Mouse (Mus musculus) lung, postnatal 0 days (tissue): Measurements from ENCODE around the gene Sucnr1.

Experiments
- CTCF ChIP-seq: IDR thresholded peaks from 2 replicates; pipeline ENCODE4 v1.5.1; 2016; ENCODE audit warnings: antibody characterized with exemption, mild to moderate bottlenecking
- EP300 ChIP-seq: IDR thresholded peaks from 2 replicates; pipeline ENCODE4 v1.6.1; 2016; ENCODE audit warnings: antibody characterized with exemption, mild to moderate bottlenecking, control low read depth

DNA sequence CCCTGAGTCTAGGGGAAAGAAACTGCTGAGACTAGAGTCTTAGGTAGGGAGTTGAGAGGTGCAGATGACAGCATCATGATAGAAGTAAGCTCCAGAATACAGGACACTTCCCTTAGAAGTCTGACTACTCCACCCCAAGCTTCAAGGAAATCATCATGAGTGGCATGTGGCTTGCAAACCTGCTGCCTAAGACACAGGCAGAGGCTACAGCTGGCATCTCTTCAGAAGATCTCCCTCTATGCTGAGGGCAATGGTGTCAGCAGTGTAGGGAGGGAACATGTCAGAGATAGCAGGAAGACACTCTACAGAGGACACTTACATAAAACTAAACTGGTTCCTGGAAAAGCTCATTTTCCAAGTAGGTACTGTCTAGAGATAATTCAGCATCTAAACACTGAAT is 27.1 kb downstream of the Sucnr1 start:
- no peak for TF ChIP-seq CTCF
- no peak for TF ChIP-seq EP300
